Comparison of ENCODE assay signal across 18 mouse cellular contexts in genomic region chr2:128832611-128833010, GRCm38 (mm10).
"Had no signal": no experiment of that assay in that cellular context is flagged by ENCODE, and none has a peak within 500 bp of the region (broad histone marks: within the 10 kb centered on the region; RNA-seq: fewer than 3 reads in every experiment).

No protein-coding gene starts in this region.

- H3K4me3 ChIP-seq: limb, embryonic 13.5 days; liver, embryonic 15.5 days; megakaryocyte, embryonic 14.5 days; myocyte; neural tube, embryonic 15.5 days had no signal

- H3K4me2 ChIP-seq: limb, embryonic 13.5 days; liver, embryonic 11.5 days; liver, embryonic 15.5 days; midbrain, embryonic 11.5 days; neural tube, embryonic 15.5 days had no signal

- H3K27me3 ChIP-seq: limb, embryonic 13.5 days; liver, embryonic 15.5 days; megakaryocyte, embryonic 14.5 days; neural tube, embryonic 15.5 days had no signal

- DNase-seq: kidney, adult 9 months; layer of hippocampus, adult 9-11 months; layer of hippocampus, postnatal 36 days; left cerebral cortex, postnatal 4 days; lung, postnatal 4 days; right cerebral cortex, adult 18-20 months; right cerebral cortex, postnatal 25 days; thymus, adult 2 months; thymus, postnatal 25 days had no signal

- H3K4me1 ChIP-seq: limb, embryonic 13.5 days; liver, embryonic 15.5 days; neural tube, embryonic 15.5 days had no signal

- H3K27ac ChIP-seq: kidney, postnatal 0 days; limb, embryonic 13.5 days; liver, embryonic 15.5 days; neural tube, embryonic 15.5 days had no signal

- H3K9ac ChIP-seq: limb, embryonic 13.5 days; liver, embryonic 15.5 days; neural tube, embryonic 15.5 days had no signal

- ATAC-seq: inflammation-experienced regulatory T-cells, adult 6 months had no signal

- H3K9me3 ChIP-seq: limb, embryonic 13.5 days; liver, embryonic 15.5 days; megakaryocyte, embryonic 14.5 days; neural tube, embryonic 15.5 days had no signal
